Mouse (Mus musculus): Measurements from ENCODE around the gene Zfp677. TPM values are rescaled to one million over a fixed set of nuclear protein-coding genes. Genes with fewer than 3 reads are reported as not detected.

Gene Zfp677
- polyA plus RNA-seq (2014; fragmentation: Illumina TruSeq; extraction: RNeasy Lipid Tissue Mini Kit (QIAGEN cat#74804); ENCODE audit: insufficient read depth, low read depth, low replicate concordance): 1.9 TPM

DNA sequence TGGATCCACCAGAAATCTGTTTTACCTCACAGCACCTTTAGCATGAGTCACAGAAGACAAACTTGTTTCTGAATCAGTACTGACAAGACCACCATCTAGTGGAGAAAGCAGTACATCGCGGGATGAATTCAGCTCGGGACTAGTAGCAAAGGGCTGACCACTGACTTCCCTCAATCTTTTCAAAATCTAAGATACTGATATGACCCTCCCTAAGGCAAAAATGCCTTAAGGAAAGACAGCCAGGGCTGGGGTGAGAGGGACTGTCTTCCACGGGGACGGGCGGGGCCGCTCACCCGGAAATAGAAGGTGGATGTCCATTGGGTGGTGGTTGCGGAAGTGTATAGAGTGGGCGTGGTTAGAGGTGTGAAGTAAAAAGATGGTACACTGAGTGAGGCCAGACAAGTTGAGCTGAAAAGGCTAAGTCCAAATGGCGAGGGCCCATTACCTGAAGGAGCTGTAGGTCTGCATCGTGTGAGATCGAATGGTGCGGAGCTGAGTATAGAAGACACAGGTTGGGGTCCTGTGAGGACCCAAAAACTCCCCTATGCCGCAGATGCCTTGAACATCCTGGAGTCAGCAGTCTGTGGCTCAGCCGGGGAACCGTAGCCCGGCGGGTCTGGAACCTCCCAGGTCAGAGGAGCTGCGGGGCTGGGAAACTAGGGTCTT lies at the start of gene Zfp677:
Gene Zfp677, plus strand, starts transcription at position 358 of the 666 bp plus-strand sequence.

DNA sequence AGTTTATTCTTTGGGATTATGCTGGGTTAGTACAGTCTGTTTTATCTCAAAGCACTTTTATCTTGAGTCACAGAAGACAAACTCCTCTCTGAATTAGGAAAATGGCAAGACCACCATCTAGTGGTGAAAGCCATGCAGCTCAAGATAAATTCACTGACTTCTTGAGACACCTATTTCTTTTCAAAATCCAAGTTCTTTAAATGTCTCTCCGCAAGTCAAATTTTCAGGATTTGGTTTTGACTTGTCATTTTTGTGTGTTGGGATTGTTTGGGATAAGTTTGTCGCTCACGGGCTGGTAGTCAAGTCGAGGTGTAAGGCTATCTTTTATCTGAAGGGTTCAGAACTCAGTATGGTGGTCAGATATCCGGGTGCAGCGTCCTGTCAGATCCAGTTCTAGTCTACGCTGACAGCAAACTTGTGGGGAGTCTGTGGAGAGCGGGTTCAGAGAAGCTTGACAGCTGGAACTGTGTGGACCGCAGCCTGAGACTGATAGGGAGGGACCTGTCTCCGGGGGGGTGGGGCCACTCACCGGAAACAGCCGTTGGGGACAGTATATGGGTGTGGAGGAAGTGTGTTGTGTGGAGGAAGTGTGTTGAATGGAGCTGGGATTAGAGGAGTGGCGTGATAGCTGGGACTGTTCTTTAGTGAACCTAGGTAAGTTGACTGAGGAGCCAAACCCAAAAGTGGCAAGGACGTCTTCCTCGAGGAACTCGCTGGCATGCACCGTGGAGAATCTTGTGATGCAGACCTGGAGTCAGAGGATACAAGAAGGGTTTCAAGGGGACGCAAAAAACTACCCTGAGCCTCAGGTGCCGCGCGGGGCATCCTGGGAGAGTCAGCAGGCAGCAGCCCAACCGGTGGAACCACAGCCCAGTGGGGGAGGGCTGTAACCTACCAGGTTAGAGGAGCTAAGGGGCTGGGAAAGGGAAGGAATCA lies 39.4 kb downstream of the Zfp677 start, which contains the start of gene Zfp54:
Gene Zfp54, plus strand, starts transcription at position 564 of the 936 bp plus-strand sequence.

Other genes starting within 250 kb of the Zfp677 start
- gene Vmn1r234, start 157.7 kb upstream of the Zfp677 start, polyA plus RNA-seq (2014; fragmentation: Illumina TruSeq; extraction: RNeasy Lipid Tissue Mini Kit (QIAGEN cat#74804); ENCODE audit: insufficient read depth, low read depth, low replicate concordance): not detected
- gene Vmn1r235, start 127.3 kb upstream of the Zfp677 start, polyA plus RNA-seq (2014; fragmentation: Illumina TruSeq; extraction: RNeasy Lipid Tissue Mini Kit (QIAGEN cat#74804); ENCODE audit: insufficient read depth, low read depth, low replicate concordance): not detected
- gene Vmn1r236, start 100.8 kb upstream of the Zfp677 start, polyA plus RNA-seq (2014; fragmentation: Illumina TruSeq; extraction: RNeasy Lipid Tissue Mini Kit (QIAGEN cat#74804); ENCODE audit: insufficient read depth, low read depth, low replicate concordance): not detected
- gene Vmn1r237, start 71.9 kb upstream of the Zfp677 start, polyA plus RNA-seq (2014; fragmentation: Illumina TruSeq; extraction: RNeasy Lipid Tissue Mini Kit (QIAGEN cat#74804); ENCODE audit: insufficient read depth, low read depth, low replicate concordance): not detected
- gene Zfp54, start 39.5 kb downstream of the Zfp677 start, polyA plus RNA-seq (2014; fragmentation: Illumina TruSeq; extraction: RNeasy Lipid Tissue Mini Kit (QIAGEN cat#74804); ENCODE audit: insufficient read depth, low read depth, low replicate concordance): 3.6 TPM
- gene Zfp51, start 66.6 kb downstream of the Zfp677 start, polyA plus RNA-seq (2014; fragmentation: Illumina TruSeq; extraction: RNeasy Lipid Tissue Mini Kit (QIAGEN cat#74804); ENCODE audit: insufficient read depth, low read depth, low replicate concordance): 5.5 TPM
- gene Zfp53, start 105.2 kb downstream of the Zfp677 start, polyA plus RNA-seq (2014; fragmentation: Illumina TruSeq; extraction: RNeasy Lipid Tissue Mini Kit (QIAGEN cat#74804); ENCODE audit: insufficient read depth, low read depth, low replicate concordance): 6.0 TPM
- 3.4 TPM for gene Zfp52, start 151.8 kb downstream of the Zfp677 start, polyA plus RNA-seq (2014; fragmentation: Illumina TruSeq; extraction: RNeasy Lipid Tissue Mini Kit (QIAGEN cat#74804); ENCODE audit: insufficient read depth, low read depth, low replicate concordance)
- gene Zfp948, start 183.3 kb downstream of the Zfp677 start, polyA plus RNA-seq (2014; fragmentation: Illumina TruSeq; extraction: RNeasy Lipid Tissue Mini Kit (QIAGEN cat#74804); ENCODE audit: insufficient read depth, low read depth, low replicate concordance): 5.3 TPM